Mouse (Mus musculus) midbrain, embryonic 12.5 days (tissue): ENCODE data around the gene Snx33. TPM values are rescaled to one million over a fixed set of nuclear protein-coding genes. Genes with fewer than 3 reads are reported as not detected.

Experiments
- ATAC-seq: fragments of 200-750 bp; cut with Nextera tagmentation; 2 replicates; pipeline ENCODE4 v1.8.0; 2017; ENCODE audit warnings: low read depth, moderate TSS enrichment, moderate library complexity; ENCODE audit not compliant: low FRiP score
- H3K27ac ChIP-seq: fragments of 300-500 bp; sonication (generic); replicated peaks from 2 replicates; pipeline ENCODE4 v1.5.1; 2016; ENCODE audit warnings: mild to moderate bottlenecking
- H3K27me3 ChIP-seq: fragments of 300-500 bp; sonication (generic); 2 replicates; pipeline ENCODE4 v1.6.1; 2016; ENCODE audit warnings: mild to moderate bottlenecking
- H3K36me3 ChIP-seq: fragments of 300-500 bp; sonication (generic); 2 replicates; pipeline ENCODE4 v1.6.1; 2016
- H3K4me1 ChIP-seq: fragments of 300-500 bp; sonication (generic); 2 replicates; pipeline ENCODE4 v1.6.1; 2016
- H3K4me2 ChIP-seq: fragments of 300-500 bp; sonication (generic); replicated peaks from 2 replicates; pipeline ENCODE4 v1.6.1; 2016; ENCODE audit warnings: mild to moderate bottlenecking, moderate library complexity
- H3K4me3 ChIP-seq: fragments of 300-500 bp; sonication (generic); 2 replicates; pipeline ENCODE4 v1.5.1; 2016; ENCODE audit warnings: mild to moderate bottlenecking
- H3K9ac ChIP-seq: fragments of 300-500 bp; sonication (generic); replicated peaks from 2 replicates; pipeline ENCODE4 v1.6.1; 2016; ENCODE audit warnings: mild to moderate bottlenecking, moderate library complexity
- H3K9me3 ChIP-seq: fragments of 300-500 bp; sonication (generic); 2 replicates; pipeline ENCODE4 v1.6.1; 2016; ENCODE audit warnings: mild to moderate bottlenecking
- WGBS: fragments of 180-500 bp; shearing (Covaris S2); methylation state at CpG from one replicate; pipeline ENCODE4 v1.1.7; 2016; 5-methylcytosine and 5-hydroxymethylcytosine counted together
- polyA plus RNA-seq: library from polyadenylated mRNA; unstranded; fragments of >200 nt; fragmentation: Nextera tagmentation; extraction: Ambion mirVana; gene quantifications from 2 replicates; pipeline ENCODE4 v1.2.1, GENCODE M21; 2016

Snx33 gene
- polyA plus RNA-seq, 1 experiment from 2014 or later, result 7.8 TPM

DNA sequence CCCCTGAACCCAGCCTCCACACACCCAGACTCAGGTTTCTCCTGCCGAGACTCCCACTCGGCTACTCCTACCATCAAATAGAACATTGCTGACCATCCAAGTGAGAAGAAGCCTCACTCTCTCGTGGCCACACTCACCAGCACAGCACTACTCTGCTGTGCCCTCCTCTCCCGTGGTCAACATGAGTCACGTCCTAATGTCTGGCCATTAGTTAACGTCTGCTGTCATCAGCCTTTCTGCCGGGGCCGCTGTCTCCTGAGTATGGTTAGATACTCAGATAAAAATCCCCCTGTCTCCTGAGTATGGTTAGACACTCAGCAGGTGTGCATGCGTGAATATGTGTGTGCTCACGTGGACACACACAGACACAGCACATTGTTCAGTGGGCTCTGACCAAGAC lies 57.4 kb downstream of the Snx33 start:
- ATAC-seq, result no peak
- WGBS, result 83% methylated on average over 10 of the region's 10 CpGs
- no peak overlapping the region for H3K4me2 ChIP-seq
- H3K27me3 ChIP-seq, result peaks cover 7% of the 10 kb centered on the region
- H3K4me3 ChIP-seq, result no peak overlapping the region
- no peak overlapping the region for H3K9ac ChIP-seq
- no peaks in the 10 kb centered on the region for H3K36me3 ChIP-seq
- H3K4me1 ChIP-seq, result peaks cover 8% of the 10 kb centered on the region
- no peaks in the 10 kb centered on the region for H3K9me3 ChIP-seq
- H3K27ac ChIP-seq, result no peak overlapping the region

DNA sequence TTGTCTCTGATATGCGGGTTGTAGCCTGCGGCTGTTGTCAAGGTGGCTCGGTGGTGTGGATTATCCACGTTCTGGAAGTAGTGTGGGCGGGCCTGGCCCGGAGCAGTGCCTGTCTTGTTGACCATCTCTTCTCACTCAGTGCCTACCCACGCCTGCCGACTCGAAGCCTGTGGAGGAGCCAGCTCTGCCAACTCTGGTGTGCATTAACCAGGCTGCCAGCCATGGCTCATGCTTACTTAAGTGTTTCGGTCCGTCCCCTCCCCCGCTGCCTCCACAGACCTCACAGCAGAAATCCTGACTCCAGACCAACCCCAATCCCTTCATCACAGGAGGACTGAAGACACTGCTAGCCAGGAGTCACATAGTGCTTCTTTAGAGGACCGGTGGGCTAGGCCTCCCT lies 58.6 kb downstream of the Snx33 start:
- H3K9ac ChIP-seq, result no peak overlapping the region
- peaks cover 14% of the 10 kb centered on the region for H3K4me1 ChIP-seq
- no peak overlapping the region for H3K4me3 ChIP-seq
- H3K27ac ChIP-seq, result no peak overlapping the region
- no peaks in the 10 kb centered on the region for H3K36me3 ChIP-seq
- ATAC-seq, result no peak
- H3K27me3 ChIP-seq, result peaks cover 20% of the 10 kb centered on the region
- H3K4me2 ChIP-seq, result no peak overlapping the region
- WGBS, result 85% methylated on average over 13 of the region's 13 CpGs
- H3K9me3 ChIP-seq, result no peaks in the 10 kb centered on the region

DNA sequence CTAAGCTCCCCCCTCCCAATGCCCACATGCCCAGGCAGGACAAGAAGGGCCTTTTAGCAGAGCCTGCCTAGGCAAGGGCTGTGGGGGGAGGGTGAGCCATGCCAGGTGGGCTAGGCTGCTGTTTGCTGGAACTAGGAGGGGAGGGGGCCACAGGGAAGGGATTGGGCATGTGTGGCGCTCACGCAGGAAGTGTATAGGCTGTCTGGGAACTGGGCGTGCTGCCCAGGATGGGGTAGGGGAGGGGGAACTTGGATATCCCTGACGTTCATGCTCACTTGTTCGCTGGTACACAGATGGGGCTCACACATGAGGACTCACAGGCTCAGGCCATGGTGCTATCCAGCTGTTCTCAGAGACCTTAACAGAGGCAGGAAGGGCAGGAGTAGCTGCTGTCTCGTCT lies 59.9 kb downstream of the Snx33 start:
- Histone ChIP-seq H3K4me3 (no peak overlapping the region), H3K4me2 (no peak overlapping the region), H3K4me1 (peaks cover 21% of the 10 kb centered on the region), H3K27me3 (peaks cover 28% of the 10 kb centered on the region), H3K36me3 (no peaks in the 10 kb centered on the region), H3K9me3 (no peaks in the 10 kb centered on the region), H3K27ac (no peak overlapping the region), H3K9ac (no peak overlapping the region)
- peak; percentile 70; the same call in 1 of the 2 replicates for ATAC-seq
- WGBS, result 58% methylated on average over 6 of the region's 6 CpGs

Other genes starting within 250 kb of the Snx33 start
- 19.6 and 21.0 TPM in 2 replicates for gene Lingo1, start 131.9 kb downstream of the Snx33 start, polyA plus RNA-seq
- gene Odf3l1, start 63.7 kb downstream of the Snx33 start, polyA plus RNA-seq, result not detected in 2 replicates
- 3.5 and 4.0 TPM in 2 replicates for gene Cspg4, start 63.3 kb downstream of the Snx33 start, polyA plus RNA-seq
- 62.9 and 64.9 TPM in 2 replicates for gene Imp3, start 9.1 kb upstream of the Snx33 start, polyA plus RNA-seq
- gene Snupn, start 22.5 kb upstream of the Snx33 start, polyA plus RNA-seq, result 28.4 TPM in 2 replicates
- gene Ptpn9, start 66.6 kb upstream of the Snx33 start, polyA plus RNA-seq, result 31.0 and 32.5 TPM in 2 replicates
- gene Sin3a, start 143.7 kb upstream of the Snx33 start, polyA plus RNA-seq, result 44.3 and 48.5 TPM in 2 replicates
- 59.9 and 67.6 TPM in 2 replicates for gene Man2c1, start 202.3 kb upstream of the Snx33 start, polyA plus RNA-seq
- gene Neil1, start 219.9 kb upstream of the Snx33 start, polyA plus RNA-seq, result 8.4 and 8.7 TPM in 2 replicates
- gene Commd4, start 230.0 kb upstream of the Snx33 start, polyA plus RNA-seq, result 113 and 117 TPM in 2 replicates